Mouse (Mus musculus) lung, postnatal 0 days (tissue): Measurements from ENCODE around the gene Dtx1. TPM values are rescaled to one million over a fixed set of nuclear protein-coding genes. Genes with fewer than 3 reads are reported as not detected.

Experiments used
- ATAC-seq: fragments of 200-750 bp; cut with Nextera tagmentation; 2 replicates; pipeline ENCODE4 v1.8.0; 2017; ENCODE audit warnings: moderate library complexity
- DNase-seq: peaks from one replicate; pipeline ENCODE4 v3.0.0-alpha.2; 2016; ENCODE audit warnings: low spot score
- H3K27ac ChIP-seq: fragments of 300-500 bp; sonication (generic); 2 replicates; pipeline ENCODE4 v1.5.1; 2014; ENCODE audit warnings: antibody characterized with exemption, mild to moderate bottlenecking, low read length, mixed read lengths
- H3K27me3 ChIP-seq: fragments of 300-500 bp; sonication (generic); replicated peaks from 2 replicates; pipeline ENCODE4 v1.6.1; 2014; ENCODE audit warnings: low read length, mixed read lengths; ENCODE audit not compliant: insufficient read depth
- H3K36me3 ChIP-seq: fragments of 300-500 bp; sonication (generic); 2 replicates; pipeline ENCODE4 v1.6.1; 2014; ENCODE audit warnings: low read length, mixed read lengths; ENCODE audit not compliant: insufficient read depth
- H3K4me1 ChIP-seq: fragments of 300-500 bp; sonication (generic); 2 replicates; pipeline ENCODE4 v1.6.1; 2014; ENCODE audit warnings: antibody characterized with exemption, low read depth, low read length, mixed read lengths; ENCODE audit not compliant: insufficient read depth
- H3K4me2 ChIP-seq: fragments of 300-500 bp; sonication (generic); replicated peaks from 2 replicates; pipeline ENCODE4 v1.6.1; 2014; ENCODE audit warnings: low read depth, mild to moderate bottlenecking, low read length, moderate library complexity, mixed read lengths
- H3K4me3 ChIP-seq: fragments of 300-500 bp; sonication (generic); 2 replicates; pipeline ENCODE4 v1.5.1; 2014; ENCODE audit warnings: low read depth, low read length
- H3K9ac ChIP-seq: fragments of 300-500 bp; sonication (generic); replicated peaks from 2 replicates; pipeline ENCODE4 v1.6.1; 2014; ENCODE audit warnings: low read depth, mild to moderate bottlenecking
- H3K9me3 ChIP-seq: fragments of 300-500 bp; sonication (generic); 2 replicates; pipeline ENCODE4 v1.6.1; 2016; ENCODE audit warnings: low read length, mixed read lengths
- CTCF ChIP-seq: IDR thresholded peaks from 2 replicates; pipeline ENCODE4 v1.5.1; 2016; ENCODE audit warnings: antibody characterized with exemption, mild to moderate bottlenecking
- EP300 ChIP-seq: IDR thresholded peaks from 2 replicates; pipeline ENCODE4 v1.6.1; 2016; ENCODE audit warnings: antibody characterized with exemption, mild to moderate bottlenecking, control low read depth
- WGBS: fragments of 180-500 bp; shearing (Covaris S2); extraction: QIAGEN DNeasy Blood & Tissue Kit; methylation state at CpG from one replicate; pipeline ENCODE4 v1.1.7; 2014; 5-methylcytosine and 5-hydroxymethylcytosine counted together
- polyA plus RNA-seq: library from polyadenylated mRNA; unstranded; fragments of >200 nt; fragmentation: Nextera tagmentation; extraction: Ambion mirVana; gene quantifications from 2 replicates; pipeline ENCODE4 v1.2.1, GENCODE M21; 2015

The Dtx1 gene
- polyA plus RNA-seq, 1 experiment from 2014 or later: 0.48 TPM

GRCm38 (mm10) chr5:120643365-120644085 is 68.2 kb downstream of the Dtx1 start:
- peaks cover 3% of the 10 kb centered on the region for H3K4me1 ChIP-seq
- no peak for ATAC-seq
- WGBS: 59% methylated on average over 14 of the region's 14 CpGs
- H3K4me2 ChIP-seq: no peak overlapping the region
- H3K27ac ChIP-seq: no peak overlapping the region
- no peak for DNase-seq
- no peak overlapping the region for H3K4me3 ChIP-seq
- H3K36me3 ChIP-seq: no peaks in the 10 kb centered on the region
- H3K9me3 ChIP-seq: no peaks in the 10 kb centered on the region
- no peak overlapping the region for H3K9ac ChIP-seq
- peaks cover 15% of the 10 kb centered on the region for H3K27me3 ChIP-seq
- TF ChIP-seq EP300: no peak
- no peak for TF ChIP-seq CTCF

GRCm38 (mm10) chr5:120640094-120640493 is 71.6 kb downstream of the Dtx1 start:
- no peak overlapping the region for H3K9ac ChIP-seq
- no peak overlapping the region for H3K27ac ChIP-seq
- H3K9me3 ChIP-seq: no peaks in the 10 kb centered on the region
- DNase-seq (no peak), ATAC-seq (no peak)
- H3K27me3 ChIP-seq: no peaks in the 10 kb centered on the region
- H3K4me1 ChIP-seq: no peaks in the 10 kb centered on the region
- 83% methylated on average over 7 of the region's 7 CpGs for WGBS
- no peak for TF ChIP-seq CTCF
- TF ChIP-seq EP300: no peak
- no peak overlapping the region for H3K4me2 ChIP-seq
- H3K36me3 ChIP-seq: no peaks in the 10 kb centered on the region
- no peak overlapping the region for H3K4me3 ChIP-seq

- Histone ChIP-seq H3K9ac (no peak overlapping the region), H3K9me3 (no peaks in the 10 kb centered on the region), H3K27me3 (no peaks in the 10 kb centered on the region), H3K27ac (no peak overlapping the region), H3K4me2 (no peak overlapping the region), H3K36me3 (no peaks in the 10 kb centered on the region), H3K4me3 (no peak overlapping the region), H3K4me1 (no peaks in the 10 kb centered on the region)
- WGBS: 84% methylated on average over 5 of the region's 5 CpGs
- DNase-seq: no peak
- no peak for ATAC-seq
- TF ChIP-seq CTCF (no peak), EP300 (no peak)
Measured at GRCm38 (mm10) chr5:120635633-120636032, 76.1 kb downstream of the Dtx1 start.

- ATAC-seq (no peak), DNase-seq (no peak)
- Histone ChIP-seq H3K4me1 (no peaks in the 10 kb centered on the region), H3K4me2 (no peak overlapping the region), H3K27ac (no peak overlapping the region), H3K36me3 (no peaks in the 10 kb centered on the region), H3K4me3 (no peak overlapping the region), H3K9ac (no peak overlapping the region), H3K9me3 (no peaks in the 10 kb centered on the region), H3K27me3 (no peaks in the 10 kb centered on the region)
- no peak for TF ChIP-seq EP300
- no peak for TF ChIP-seq CTCF
- 36% methylated on average over 5 of the region's 5 CpGs for WGBS
Measured at GRCm38 (mm10) chr5:120634860-120635259, 76.9 kb downstream of the Dtx1 start.

GRCm38 (mm10) chr5:120634131-120634530 is 77.6 kb downstream of the Dtx1 start, which contains the start of gene Cfap73:
TSS of gene Cfap73 (minus strand) at chr5:120634235.
- Histone ChIP-seq H3K27me3 (no peaks in the 10 kb centered on the region), H3K4me3 (no peak within 1 kb of the TSS), H3K4me2 (no peak within 1 kb of the TSS), H3K9ac (no peak within 1 kb of the TSS), H3K9me3 (no peaks in the 10 kb centered on the region), H3K27ac (no peak within 1 kb of the TSS), H3K4me1 (no peaks in the 10 kb centered on the region), H3K36me3 (no peaks in the 10 kb centered on the region)
- TF ChIP-seq CTCF: no peak
- TF ChIP-seq EP300: no peak
- ATAC-seq (no peak), DNase-seq (no peak)
- WGBS: 40% methylated on average over 9 of the region's 9 CpGs

- H3K27me3 ChIP-seq: no peaks in the 10 kb centered on the region
- TF ChIP-seq EP300: no peak
- 0 out of 2 replicates have a peak, but pooled peaks have one; percentile 1 for TF ChIP-seq CTCF
- no peak overlapping the region for H3K9ac ChIP-seq
- H3K4me1 ChIP-seq: no peaks in the 10 kb centered on the region
- H3K4me2 ChIP-seq: no peak overlapping the region
- no peak overlapping the region for H3K27ac ChIP-seq
- peaks cover 9% of the 10 kb centered on the region for H3K36me3 ChIP-seq
- WGBS: 90% methylated on average over 5 of the region's 5 CpGs
- H3K9me3 ChIP-seq: no peaks in the 10 kb centered on the region
- no peak overlapping the region for H3K4me3 ChIP-seq
- DNase-seq: no peak
- ATAC-seq: no peak
Measured at GRCm38 (mm10) chr5:120631892-120632291, 79.8 kb downstream of the Dtx1 start.
